Mouse (Mus musculus) megakaryocyte, embryonic 14.5 days (primary cell): Measurements from ENCODE around the gene Sox5. TPM values are rescaled to one million over a fixed set of nuclear protein-coding genes. Genes with fewer than 3 reads are reported as not detected.

Source experiments
- H3K27me3 ChIP-seq: replicated peaks from 2 replicates; pipeline ENCODE3; 2012; ENCODE audit warnings: inconsistent platforms
- H3K36me3 ChIP-seq: replicated peaks from 2 replicates; pipeline ENCODE3; 2012; ENCODE audit warnings: low read length, inconsistent platforms, mixed read lengths
- H3K4me1 ChIP-seq: 2 replicates; pipeline ENCODE4 v1.6.1; 2012; ENCODE audit warnings: inconsistent platforms
- H3K4me3 ChIP-seq: replicated peaks from 2 replicates; pipeline ENCODE3; 2012; ENCODE audit warnings: moderate library complexity, mild to moderate bottlenecking, inconsistent platforms
- H3K9me3 ChIP-seq: 2 replicates; pipeline ENCODE4 v1.6.1; 2012; ENCODE audit warnings: inconsistent platforms
- FLI1 ChIP-seq: IDR thresholded peaks from 2 replicates; pipeline ENCODE4 v1.6.1; 2012; ENCODE audit warnings: low read length, inconsistent platforms, mixed read lengths
- GATA1 ChIP-seq: IDR thresholded peaks from 3 replicates; pipeline ENCODE4 v1.6.1; 2012; ENCODE audit warnings: mixed read lengths, low read length, inconsistent platforms, borderline replicate concordance
- polyA plus RNA-seq: library from polyadenylated mRNA; stranded (reverse); fragments of >175 nt; gene quantifications from 2 replicates; pipeline ENCODE4 v1.2.3, GENCODE M21; 2012; ENCODE audit warnings: low replicate concordance; ENCODE audit not compliant: insufficient read depth

Gene Sox5
- polyA plus RNA-seq, 1 experiment: 0.07 TPM

GRCm38 (mm10) chr6:144504197-144504551 lies 277.6 kb downstream of the Sox5 start:
- Histone ChIP-seq H3K4me3 (no peak overlapping the region), H3K27me3 (no peaks in the 10 kb centered on the region)
- TF ChIP-seq FLI1 (no peak), GATA1 (no peak)

GRCm38 (mm10) chr6:144503399-144504196 lies 278.2 kb downstream of the Sox5 start:
- TF ChIP-seq FLI1 (no peak), GATA1 (no peak)

More at GRCm38 (mm10) chr6:144504197-144504551, 277.6 kb downstream of the Sox5 start:
- no peaks in the 10 kb centered on the region for H3K9me3 ChIP-seq
- H3K4me1 ChIP-seq: no peaks in the 10 kb centered on the region
- no peaks in the 10 kb centered on the region for H3K36me3 ChIP-seq

GRCm38 (mm10) chr6:144501439-144501838 lies 280.3 kb downstream of the Sox5 start:
- Histone ChIP-seq H3K27me3 (no peaks in the 10 kb centered on the region), H3K36me3 (no peaks in the 10 kb centered on the region), H3K4me3 (no peak overlapping the region), H3K9me3 (peaks cover 12% of the 10 kb centered on the region), H3K4me1 (no peaks in the 10 kb centered on the region)
- TF ChIP-seq GATA1: no peak
- TF ChIP-seq FLI1: no peak

More at GRCm38 (mm10) chr6:144503399-144504196, 278.2 kb downstream of the Sox5 start:
- no peaks in the 10 kb centered on the region for H3K36me3 ChIP-seq
- H3K27me3 ChIP-seq: no peaks in the 10 kb centered on the region
- no peak overlapping the region for H3K4me3 ChIP-seq
- no peaks in the 10 kb centered on the region for H3K9me3 ChIP-seq
- H3K4me1 ChIP-seq: no peaks in the 10 kb centered on the region

GRCm38 (mm10) chr6:144498177-144498576 lies 283.6 kb downstream of the Sox5 start:
- Histone ChIP-seq H3K4me3 (no peak overlapping the region), H3K4me1 (no peaks in the 10 kb centered on the region), H3K36me3 (no peaks in the 10 kb centered on the region), H3K9me3 (peaks cover 13% of the 10 kb centered on the region), H3K27me3 (no peaks in the 10 kb centered on the region)
- TF ChIP-seq FLI1 (no peak), GATA1 (no peak)

- Histone ChIP-seq H3K27me3 (no peaks in the 10 kb centered on the region), H3K36me3 (no peaks in the 10 kb centered on the region), H3K9me3 (peaks cover 26% of the 10 kb centered on the region), H3K4me1 (no peaks in the 10 kb centered on the region), H3K4me3 (no peak overlapping the region)
- TF ChIP-seq GATA1: no peak
- TF ChIP-seq FLI1: no peak
Observed at GRCm38 (mm10) chr6:144491761-144492415, 289.9 kb downstream of the Sox5 start.

GRCm38 (mm10) chr6:144490896-144491295 lies 290.9 kb downstream of the Sox5 start:
- Histone ChIP-seq H3K36me3 (no peaks in the 10 kb centered on the region), H3K27me3 (peaks cover 1% of the 10 kb centered on the region), H3K4me3 (no peak overlapping the region), H3K4me1 (no peaks in the 10 kb centered on the region), H3K9me3 (peaks cover 30% of the 10 kb centered on the region)
- no peak for TF ChIP-seq FLI1
- TF ChIP-seq GATA1: no peak

GRCm38 (mm10) chr6:144485578-144485977 lies 296.2 kb downstream of the Sox5 start:
- Histone ChIP-seq H3K27me3 (peaks cover 1% of the 10 kb centered on the region), H3K9me3 (peaks cover 35% of the 10 kb centered on the region), H3K36me3 (no peaks in the 10 kb centered on the region), H3K4me3 (no peak overlapping the region), H3K4me1 (peaks cover 10% of the 10 kb centered on the region)
- no peak for TF ChIP-seq GATA1
- TF ChIP-seq FLI1: no peak

- peaks cover 15% of the 10 kb centered on the region for H3K4me1 ChIP-seq
- no peak for TF ChIP-seq GATA1
- no peak for TF ChIP-seq FLI1
- H3K27me3 ChIP-seq: peaks cover 1% of the 10 kb centered on the region
- H3K4me3 ChIP-seq: no peak overlapping the region
- peaks cover 30% of the 10 kb centered on the region for H3K9me3 ChIP-seq
- no peaks in the 10 kb centered on the region for H3K36me3 ChIP-seq
Observed at GRCm38 (mm10) chr6:144483166-144483565, 298.6 kb downstream of the Sox5 start.

GRCm38 (mm10) chr6:144480648-144481528 lies 300.9 kb downstream of the Sox5 start:
- H3K4me1 ChIP-seq: peaks cover 15% of the 10 kb centered on the region
- no peaks in the 10 kb centered on the region for H3K36me3 ChIP-seq
- no peak for TF ChIP-seq GATA1
- no peaks in the 10 kb centered on the region for H3K27me3 ChIP-seq
- H3K9me3 ChIP-seq: peaks cover 14% of the 10 kb centered on the region
- no peak overlapping the region for H3K4me3 ChIP-seq
